Comparison of ENCODE assay signal across 8 mouse cellular contexts in genomic region chr6:82042296-82043125, GRCm38 (mm10). TPM values are rescaled to one million over a fixed set of nuclear protein-coding genes. Genes with fewer than 3 reads are reported as not detected.
DNase-seq lines count a peak whose midpoint lies in the region; ATAC-seq and TF ChIP-seq lines count a peak whose summit lies in the region.

No protein-coding gene starts in this region.

- no peak for TF ChIP-seq POLR2A in brain, embryonic 14.5 days (IDR thresholded peaks at IDR 0.05; ENCODE audit: borderline replicate concordance, extremely low read depth, insufficient read depth, insufficient read length, poor library complexity, severe bottlenecking)

- H3K36me3 ChIP-seq in heart, embryonic 15.5 days: no peaks in the 10 kb centered on the region

- peak overlapping the region; percentile 54 for H3K4me3 ChIP-seq in left cerebral cortex, adult 2 months
- H3K4me3 ChIP-seq in heart, embryonic 15.5 days: peak overlapping the region; percentile 66

- ATAC-seq in heart, embryonic 15.5 days (replicated peaks; ENCODE audit: insufficient number of reproducible peaks, insufficient read depth, low FRiP score, low read depth): no peak
- peak; percentile 39; the same call in 1 of the 2 replicates for ATAC-seq in megakaryocyte progenitor cell, adult 5-6 weeks (replicated peaks; ENCODE audit: poor library complexity)

- peaks cover 16% of the 10 kb centered on the region; the same call in 1 of the 2 replicates for H3K27me3 ChIP-seq in heart, embryonic 15.5 days

- H3K4me1 ChIP-seq in heart, embryonic 15.5 days (replicated peaks): peaks cover 17% of the 10 kb centered on the region

- under 1% methylated on average over 35 of the region's 35 CpGs for WGBS in heart, embryonic 15.5 days

- intact Hi-C loops in left cerebral cortex, adult 2 months (cut with DNase I): loop anchor here (2.0 kb wide), 2 partner anchors 56 to 76 kb away; no protein-coding TSS in a partner anchor

- H3K9me3 ChIP-seq in heart, embryonic 15.5 days (replicated peaks): no peaks in the 10 kb centered on the region

- peak; percentile 27 for TF ChIP-seq CTCF in left cerebral cortex, adult 2 months (IDR thresholded peaks at IDR 0.05)
- TF ChIP-seq CTCF in brain, embryonic 14.5 days (IDR thresholded peaks at IDR 0.05; ENCODE audit: borderline replicate concordance, extremely low read depth, insufficient read depth, insufficient read length): 0 out of 2 replicates have a peak, but pooled peaks have one; percentile 34

- DNase-seq in left cerebral cortex, adult 2 months (ENCODE audit: extremely low spot score in 1 of 2, low spot score in 2 of 2): peak in 1 of 2 experiments; percentile 21
- DNase-seq in left cerebral cortex, adult 11 months (ENCODE audit: low spot score): no peak
- DNase-seq in brain, embryonic 14.5 days (ENCODE audit: low read depth): peak; percentile 45
- DNase-seq in kidney, postnatal 25 days: peak; percentile 75 to 85
- DNase-seq in testis, postnatal 10 days (ENCODE audit: low spot score): peak; percentile 60
- DNase-seq in frontal cortex, postnatal 25 days (ENCODE audit: low spot score in 2 of 2): no peak

- peak overlapping the region; percentile 62 for H3K9ac ChIP-seq in heart, embryonic 15.5 days

- H3K27ac ChIP-seq in left cerebral cortex, adult 2 months: peak overlapping the region; percentile 66; the same call in 1 of the 2 replicates
- peak overlapping the region; percentile 43 for H3K27ac ChIP-seq in heart, embryonic 15.5 days

- peak overlapping the region; percentile 99 for H3K4me2 ChIP-seq in heart, embryonic 15.5 days

RNA-seq across cellular contexts. Expression of gene Eva1a, which starts 1.7 kb away (rescaled TPM):
- 10 to 100 TPM; 13.0 to 13.8 TPM for total RNA-seq in left cerebral cortex, adult 2 months (2021)
- 0.53 and 0.89 TPM in 2 replicates for polyA plus RNA-seq in brain, embryonic 14.5 days (2012; rRNA removed)
- polyA plus RNA-seq in heart, embryonic 15.5 days (2015; fragmentation: Nextera tagmentation; extraction: Ambion mirVana): 5.2 and 8.1 TPM in 2 replicates
- not detected in 2 replicates for total RNA-seq in megakaryocyte progenitor cell, adult 5-6 weeks (2015)
- not detected in 2 replicates for total RNA-seq in megakaryocyte progenitor cell, adult 5-6 weeks (2017)

Comparison
In these comparisons a context has a peak if more than half of its experiments do, and no peak if none do; other contexts are left out.
1. DNase-seq: peak in brain, embryonic 14.5 days (single experiment), kidney, postnatal 25 days (2 of 2) and testis, postnatal 10 days (single experiment); none in left cerebral cortex, adult 11 months (single experiment) and frontal cortex, postnatal 25 days (0 of 2).
2. RNA of gene Eva1a, which starts 1.7 kb away (total RNA-seq): 13.0 to 13.8 TPM in left cerebral cortex, adult 2 months; not detected in megakaryocyte progenitor cell, adult 5-6 weeks; every median in the first group is over 10 times any median in the second.